Mouse (Mus musculus) limb, embryonic 12.5 days (tissue): ENCODE measurements at regions not wholly inside any gene's neighbourhood (a gene's known extent, or its start where the extent isn't known, plus 50 kb on each side); places are given as distances from the start of the nearest gene placed in this dataset.

Experiments
- ATAC-seq: fragments of 200-750 bp; cut with Nextera tagmentation; 2 replicates; pipeline ENCODE4 v1.8.0; 2017; ENCODE audit warnings: low read depth, moderate TSS enrichment; ENCODE audit not compliant: insufficient number of reproducible peaks, insufficient read depth, low FRiP score, low TSS enrichment
- H3K27ac ChIP-seq: fragments of 300-500 bp; sonication (generic); 2 replicates; pipeline ENCODE4 v1.5.1; 2016; ENCODE audit warnings: mild to moderate bottlenecking, moderate library complexity
- H3K27me3 ChIP-seq: fragments of 300-500 bp; sonication (generic); 2 replicates; pipeline ENCODE4 v1.6.1; 2016; ENCODE audit warnings: mild to moderate bottlenecking, moderate library complexity
- H3K36me3 ChIP-seq: fragments of 300-500 bp; sonication (generic); 2 replicates; pipeline ENCODE4 v1.6.1; 2016; ENCODE audit warnings: mild to moderate bottlenecking, moderate library complexity
- H3K4me1 ChIP-seq: fragments of 300-500 bp; sonication (generic); replicated peaks from 2 replicates; pipeline ENCODE4 v1.6.1; 2016
- H3K4me2 ChIP-seq: fragments of 300-500 bp; sonication (generic); 2 replicates; pipeline ENCODE4 v1.6.1; 2016; ENCODE audit warnings: mild to moderate bottlenecking, moderate library complexity
- H3K4me3 ChIP-seq: fragments of 300-500 bp; sonication (generic); replicated peaks from 2 replicates; pipeline ENCODE4 v1.5.1; 2016; ENCODE audit warnings: mild to moderate bottlenecking
- H3K9ac ChIP-seq: fragments of 300-500 bp; sonication (generic); replicated peaks from 2 replicates; pipeline ENCODE4 v1.6.1; 2016; ENCODE audit warnings: mild to moderate bottlenecking, moderate library complexity
- H3K9me3 ChIP-seq: fragments of 300-500 bp; sonication (generic); 2 replicates; pipeline ENCODE4 v1.6.1; 2016; ENCODE audit warnings: mild to moderate bottlenecking, moderate library complexity
- WGBS: fragments of 180-500 bp; shearing (Covaris S2); methylation state at CpG from one replicate; pipeline ENCODE4 v1.1.7; 2016; 5-methylcytosine and 5-hydroxymethylcytosine counted together

GRCm38 (mm10) chr4:31594089-31594488 is 369.8 kb upstream of the Map3k7 start:
- Histone ChIP-seq H3K4me3 (no peak overlapping the region), H3K9ac (no peak overlapping the region), H3K27me3 (no peaks in the 10 kb centered on the region), H3K4me1 (no peaks in the 10 kb centered on the region), H3K4me2 (no peak overlapping the region), H3K36me3 (no peaks in the 10 kb centered on the region), H3K9me3 (no peaks in the 10 kb centered on the region), H3K27ac (no peak overlapping the region)
- WGBS: 83% methylated on average over 1 of the region's 1 CpGs
- ATAC-seq: no peak

DNA sequence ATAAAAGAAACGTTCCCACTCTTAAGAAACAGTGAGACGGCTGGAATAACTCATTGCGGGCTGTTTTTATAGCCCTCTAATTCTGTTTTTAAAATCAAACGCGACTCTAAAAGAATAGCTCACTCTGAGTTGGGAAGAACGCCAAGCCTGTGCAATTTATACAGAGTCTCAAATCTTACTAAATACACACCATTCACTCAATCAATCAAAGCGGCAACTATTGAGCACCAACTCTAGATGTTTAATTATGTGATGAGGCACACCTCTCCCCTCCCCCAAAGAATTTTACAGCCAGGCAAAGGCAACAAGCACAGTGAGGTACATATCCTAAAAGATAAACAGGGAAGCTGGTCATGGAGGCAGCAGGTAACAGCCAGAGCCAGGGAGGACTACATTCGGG is 362.4 kb upstream of the Map3k7 start:
- Histone ChIP-seq H3K36me3 (no peaks in the 10 kb centered on the region), H3K4me1 (peaks cover 11% of the 10 kb centered on the region), H3K4me2 (peak overlapping the region; percentile 20; the same call in 1 of the 2 replicates), H3K4me3 (no peak overlapping the region), H3K27ac (peak overlapping the region; percentile 72), H3K9me3 (no peaks in the 10 kb centered on the region), H3K9ac (no peak overlapping the region), H3K27me3 (no peaks in the 10 kb centered on the region)
- 22% methylated on average over 8 of the region's 8 CpGs for WGBS
- peak; percentile 31; the same call in 1 of the 2 replicates for ATAC-seq

DNA sequence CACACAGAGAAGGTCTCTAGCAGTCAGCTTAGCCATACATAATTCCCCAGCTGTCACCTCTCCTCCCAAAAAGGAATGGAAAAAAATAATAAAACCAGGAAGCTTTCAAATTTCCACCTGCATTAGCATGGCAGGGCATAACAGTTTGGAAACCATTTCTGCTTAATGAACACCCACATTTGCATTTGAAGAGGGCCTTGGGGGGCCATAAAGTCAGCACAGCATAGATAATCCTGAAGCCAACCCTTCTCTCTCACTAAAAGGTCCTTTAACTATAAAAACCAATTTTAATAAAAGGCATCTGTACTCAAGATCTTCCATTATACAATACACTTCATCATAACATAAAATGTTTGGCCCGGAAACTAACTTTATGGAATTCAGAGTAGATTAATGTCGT is 360.1 kb upstream of the Map3k7 start:
- H3K4me2 ChIP-seq: no peak overlapping the region
- no peaks in the 10 kb centered on the region for H3K36me3 ChIP-seq
- H3K27me3 ChIP-seq: no peaks in the 10 kb centered on the region
- no peak for ATAC-seq
- 86% methylated on average over 2 of the region's 2 CpGs for WGBS
- H3K4me3 ChIP-seq: no peak overlapping the region
- no peak overlapping the region for H3K9ac ChIP-seq
- H3K27ac ChIP-seq: no peak overlapping the region
- no peaks in the 10 kb centered on the region for H3K9me3 ChIP-seq
- H3K4me1 ChIP-seq: peaks cover 11% of the 10 kb centered on the region

DNA sequence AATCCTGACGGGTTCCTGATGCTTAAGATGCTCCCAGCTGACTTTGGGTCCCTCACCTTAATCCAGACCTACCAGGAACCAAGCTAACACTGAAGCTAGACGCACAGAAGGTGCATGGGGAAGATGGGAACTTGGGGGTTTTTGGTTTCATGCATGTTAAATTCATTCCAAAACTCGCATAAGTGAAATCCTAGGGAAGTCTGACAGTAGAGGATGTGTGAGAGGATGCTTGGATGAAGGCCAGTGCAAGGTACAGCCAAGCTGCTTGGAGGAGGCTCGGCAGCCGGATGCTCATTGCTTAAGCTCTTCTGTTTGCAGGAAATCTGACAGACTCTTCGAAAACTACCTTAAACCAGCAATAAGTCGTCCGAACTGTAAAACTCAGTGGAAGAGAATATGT is 355.1 kb upstream of the Map3k7 start:
- H3K4me3 ChIP-seq: no peak overlapping the region
- no peak overlapping the region for H3K9ac ChIP-seq
- no peak overlapping the region for H3K4me2 ChIP-seq
- peaks cover 22% of the 10 kb centered on the region for H3K4me1 ChIP-seq
- no peak for ATAC-seq
- H3K27ac ChIP-seq: no peak overlapping the region
- H3K9me3 ChIP-seq: no peaks in the 10 kb centered on the region
- 80% methylated on average over 8 of the region's 8 CpGs for WGBS
- H3K27me3 ChIP-seq: no peaks in the 10 kb centered on the region
- H3K36me3 ChIP-seq: no peaks in the 10 kb centered on the region

- H3K27ac ChIP-seq: no peak overlapping the region
- no peaks in the 10 kb centered on the region for H3K27me3 ChIP-seq
- no peaks in the 10 kb centered on the region for H3K36me3 ChIP-seq
- no peak overlapping the region for H3K9ac ChIP-seq
- no peak for ATAC-seq
- H3K4me2 ChIP-seq: no peak overlapping the region
- 75% methylated on average over 6 of the region's 6 CpGs for WGBS
- H3K4me3 ChIP-seq: no peak overlapping the region
- H3K9me3 ChIP-seq: no peaks in the 10 kb centered on the region
- peaks cover 23% of the 10 kb centered on the region for H3K4me1 ChIP-seq
Measured at GRCm38 (mm10) chr4:31609559-31609958, 354.3 kb upstream of the Map3k7 start.

DNA sequence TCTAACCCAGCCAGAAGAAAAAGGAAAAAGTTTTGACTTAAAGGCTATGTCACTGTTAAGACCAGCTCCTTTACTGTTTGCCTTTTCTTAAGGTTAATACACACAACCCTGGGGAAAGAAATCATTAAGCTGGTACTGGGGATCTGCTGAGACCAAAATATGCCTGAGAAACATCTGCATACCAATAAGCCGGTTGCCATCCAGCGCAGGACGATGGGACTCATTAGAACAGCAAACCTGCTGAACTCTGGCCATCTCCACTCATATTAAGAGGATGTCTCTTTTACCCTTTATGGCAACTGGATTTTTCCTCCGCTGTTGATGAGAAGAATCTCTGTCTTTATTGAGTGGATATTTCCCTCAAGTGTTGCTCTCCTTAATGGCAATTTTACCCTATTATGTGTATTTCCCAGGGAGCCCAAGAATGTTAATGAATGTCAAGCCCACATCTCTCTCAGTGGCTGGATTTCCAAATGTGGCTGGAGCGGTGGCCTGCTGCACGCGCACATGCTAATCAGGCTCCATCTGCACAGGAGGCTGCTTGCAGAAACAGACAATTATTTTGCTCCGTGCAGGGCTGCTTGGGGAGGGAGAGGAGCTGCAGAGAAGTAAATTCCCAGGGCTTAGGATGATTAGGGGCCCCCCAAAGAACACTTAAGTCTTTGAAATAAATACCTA is 351.6 kb upstream of the Map3k7 start:
- peak overlapping the region; percentile 35 for H3K4me2 ChIP-seq
- ATAC-seq: peak; percentile 49
- H3K27ac ChIP-seq: peak overlapping the region; percentile 89
- H3K4me3 ChIP-seq: no peak overlapping the region
- no peaks in the 10 kb centered on the region for H3K9me3 ChIP-seq
- H3K36me3 ChIP-seq: no peaks in the 10 kb centered on the region
- H3K9ac ChIP-seq: no peak overlapping the region
- H3K4me1 ChIP-seq: peaks cover 23% of the 10 kb centered on the region
- H3K27me3 ChIP-seq: no peaks in the 10 kb centered on the region
- 17% methylated on average over 8 of the region's 8 CpGs for WGBS

GRCm38 (mm10) chr4:31612825-31613514 is 350.9 kb upstream of the Map3k7 start:
- peak overlapping the region; percentile 35 for H3K4me2 ChIP-seq
- H3K36me3 ChIP-seq: no peaks in the 10 kb centered on the region
- no peak overlapping the region for H3K9ac ChIP-seq
- ATAC-seq: peak; percentile 58; the same call in 1 of the 2 replicates
- no peak overlapping the region for H3K4me3 ChIP-seq
- 25% methylated on average over 9 of the region's 9 CpGs for WGBS
- peaks cover 27% of the 10 kb centered on the region for H3K4me1 ChIP-seq
- H3K9me3 ChIP-seq: no peaks in the 10 kb centered on the region
- peak overlapping the region; percentile 89 for H3K27ac ChIP-seq
- no peaks in the 10 kb centered on the region for H3K27me3 ChIP-seq

- Histone ChIP-seq H3K27me3 (no peaks in the 10 kb centered on the region), H3K9me3 (no peaks in the 10 kb centered on the region), H3K27ac (no peak overlapping the region), H3K36me3 (no peaks in the 10 kb centered on the region), H3K4me3 (no peak overlapping the region), H3K4me1 (peaks cover 26% of the 10 kb centered on the region), H3K9ac (no peak overlapping the region), H3K4me2 (no peak overlapping the region)
- no peak for ATAC-seq
- WGBS: 69% methylated on average over 7 of the region's 7 CpGs
Measured at GRCm38 (mm10) chr4:31617572-31617971, 346.3 kb upstream of the Map3k7 start.

- H3K27me3 ChIP-seq: no peaks in the 10 kb centered on the region
- 26% methylated on average over 4 of the region's 4 CpGs for WGBS
- no peak overlapping the region for H3K27ac ChIP-seq
- ATAC-seq: no peak
- H3K4me3 ChIP-seq: no peak overlapping the region
- H3K9me3 ChIP-seq: no peaks in the 10 kb centered on the region
- H3K4me2 ChIP-seq: no peak overlapping the region
- H3K9ac ChIP-seq: no peak overlapping the region
- H3K4me1 ChIP-seq: peaks cover 21% of the 10 kb centered on the region
- no peaks in the 10 kb centered on the region for H3K36me3 ChIP-seq
Measured at GRCm38 (mm10) chr4:31618026-31618425, 345.9 kb upstream of the Map3k7 start.

DNA sequence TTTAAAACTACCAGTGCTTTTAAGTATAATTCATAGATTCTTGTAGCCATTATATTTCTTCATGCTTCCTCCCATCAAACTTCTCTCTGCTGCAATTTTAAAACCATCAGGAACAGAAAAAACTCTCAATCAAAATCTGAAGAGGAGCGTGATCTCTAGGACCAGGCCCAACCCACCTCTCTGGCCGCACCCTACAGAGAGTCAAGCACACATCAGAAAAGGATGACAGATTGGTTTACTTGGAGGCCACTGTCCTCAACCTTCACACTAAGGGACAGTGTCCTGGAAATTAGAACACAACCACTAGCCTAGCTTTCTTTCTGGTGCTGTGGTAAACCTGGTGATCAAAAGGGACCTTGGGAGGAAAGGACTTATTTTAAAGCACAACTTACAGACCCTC is 342.7 kb upstream of the Map3k7 start:
- no peak overlapping the region for H3K27ac ChIP-seq
- WGBS: 91% methylated on average over 2 of the region's 2 CpGs
- no peak overlapping the region for H3K4me3 ChIP-seq
- ATAC-seq: no peak
- H3K9me3 ChIP-seq: no peaks in the 10 kb centered on the region
- H3K27me3 ChIP-seq: no peaks in the 10 kb centered on the region
- no peak overlapping the region for H3K4me2 ChIP-seq
- no peak overlapping the region for H3K9ac ChIP-seq
- H3K36me3 ChIP-seq: no peaks in the 10 kb centered on the region
- peaks cover 13% of the 10 kb centered on the region for H3K4me1 ChIP-seq

- H3K9ac ChIP-seq: no peak overlapping the region
- no peaks in the 10 kb centered on the region for H3K9me3 ChIP-seq
- 72% methylated on average over 3 of the region's 3 CpGs for WGBS
- ATAC-seq: no peak
- H3K36me3 ChIP-seq: no peaks in the 10 kb centered on the region
- H3K27ac ChIP-seq: no peak overlapping the region
- no peaks in the 10 kb centered on the region for H3K4me1 ChIP-seq
- H3K4me3 ChIP-seq: no peak overlapping the region
- H3K4me2 ChIP-seq: no peak overlapping the region
- no peaks in the 10 kb centered on the region for H3K27me3 ChIP-seq
Measured at GRCm38 (mm10) chr4:31627053-31627452, 336.8 kb upstream of the Map3k7 start.

DNA sequence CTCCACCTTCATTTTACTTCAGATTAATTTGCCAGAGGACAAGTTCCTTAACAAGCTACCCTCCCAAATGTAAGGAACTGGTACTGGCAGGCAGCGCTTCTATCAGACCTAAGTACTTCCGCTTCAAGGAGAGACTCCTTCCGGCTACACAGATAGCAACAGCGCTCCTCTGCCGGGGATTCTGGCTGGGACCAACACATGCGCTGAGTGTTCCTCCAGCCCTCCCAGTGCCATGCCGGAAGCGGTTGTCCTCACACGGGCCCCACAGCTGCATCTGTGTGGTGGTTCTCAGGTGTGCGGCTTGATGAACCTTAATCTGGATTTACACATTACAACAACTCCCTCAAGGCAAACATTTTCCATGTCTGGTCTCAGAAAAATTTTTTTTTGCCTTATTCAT is 336.1 kb upstream of the Map3k7 start:
- H3K27me3 ChIP-seq: no peaks in the 10 kb centered on the region
- no peaks in the 10 kb centered on the region for H3K36me3 ChIP-seq
- 89% methylated on average over 10 of the region's 10 CpGs for WGBS
- no peak overlapping the region for H3K27ac ChIP-seq
- no peak overlapping the region for H3K4me3 ChIP-seq
- H3K4me1 ChIP-seq: no peaks in the 10 kb centered on the region
- no peak for ATAC-seq
- H3K9ac ChIP-seq: no peak overlapping the region
- H3K4me2 ChIP-seq: no peak overlapping the region
- H3K9me3 ChIP-seq: no peaks in the 10 kb centered on the region
